In the genomic region with DNA sequence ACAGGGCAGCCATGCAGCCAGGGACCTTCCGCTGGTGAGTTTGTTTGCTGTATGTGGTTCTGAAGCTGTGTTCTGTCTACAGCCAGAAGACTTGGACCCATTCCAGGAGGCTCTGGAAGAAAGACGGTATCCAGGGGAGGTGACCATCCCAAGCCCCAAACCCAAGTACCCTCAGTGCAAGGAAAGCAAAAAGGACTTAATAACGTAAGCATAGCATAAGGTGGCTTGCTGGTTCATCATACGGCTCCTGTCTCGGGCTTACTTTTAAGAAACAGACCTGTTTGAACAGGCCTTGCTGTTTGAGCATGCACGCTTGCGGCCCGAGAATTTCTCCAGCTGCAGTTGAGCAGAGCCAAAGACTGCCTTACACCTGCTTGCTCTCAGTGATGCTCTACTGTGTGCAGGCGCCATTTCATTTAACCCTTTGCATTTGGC, we compare ENCODE assay signal across 24 mouse cellular contexts.
DNase-seq lines count a peak whose midpoint lies in the region; ATAC-seq and TF ChIP-seq lines count a peak whose summit lies in the region.
"Had no signal": no experiment of that assay in that cellular context is flagged by ENCODE, and none has a peak within 500 bp of the region (broad histone marks: within the 10 kb centered on the region; RNA-seq: fewer than 3 reads in every experiment).

No protein-coding gene starts in this region.

- H3K9me3 ChIP-seq in forebrain, embryonic 13.5 days (replicated peaks): no peaks in the 10 kb centered on the region
- no peaks in the 10 kb centered on the region for H3K9me3 ChIP-seq in forebrain, embryonic 10.5 days
- H3K9me3 ChIP-seq: heart, embryonic 12.5 days; midbrain, embryonic 12.5 days had no signal

- peak overlapping the region; percentile 51; the same call in 1 of the 2 replicates for H3K27ac ChIP-seq in forebrain, embryonic 13.5 days
- no peak overlapping the region for H3K27ac ChIP-seq in forebrain, embryonic 10.5 days
- peak overlapping the region; percentile 63 for H3K27ac ChIP-seq in layer of hippocampus, adult 2 months
- H3K27ac ChIP-seq: macrophage; midbrain, embryonic 12.5 days had no signal

- H3K9ac ChIP-seq in forebrain, embryonic 13.5 days: no peak overlapping the region
- H3K9ac ChIP-seq: heart, embryonic 12.5 days; midbrain, embryonic 12.5 days had no signal

- TF ChIP-seq CTCF in layer of hippocampus, adult 2 months (conservative IDR thresholded peaks at IDR 0.05): no peak

- 0 out of 2 replicates have a peak, but pooled peaks have one; percentile 50 for ATAC-seq in forebrain, embryonic 13.5 days

- peaks cover 45% of the 10 kb centered on the region for H3K36me3 ChIP-seq in forebrain, embryonic 13.5 days (ENCODE audit: poor library complexity, severe bottlenecking)
- no peaks in the 10 kb centered on the region for H3K36me3 ChIP-seq in forebrain, embryonic 10.5 days (replicated peaks)
- H3K36me3 ChIP-seq: heart, embryonic 12.5 days had no signal

- H3K4me2 ChIP-seq in forebrain, embryonic 13.5 days: no peak overlapping the region
- H3K4me2 ChIP-seq: heart, embryonic 12.5 days; liver, embryonic 11.5 days; midbrain, embryonic 12.5 days had no signal

- no peak overlapping the region for H3K4me3 ChIP-seq in forebrain, embryonic 13.5 days
- no peak overlapping the region for H3K4me3 ChIP-seq in forebrain, embryonic 10.5 days
- no peak overlapping the region for H3K4me3 ChIP-seq in layer of hippocampus, adult 2 months
- H3K4me3 ChIP-seq: erythroblast, embryonic 14.5 days; heart, embryonic 12.5 days; midbrain, embryonic 12.5 days; myocyte had no signal

- DNase-seq in forebrain, embryonic 10.5 days (ENCODE audit: extremely low spot score, low spot score): no peak
- DNase-seq in layer of hippocampus, adult 2 months (ENCODE audit: low spot score in 2 of 2): no peak
- DNase-seq in layer of hippocampus, adult 18-20 months (ENCODE audit: low spot score in 2 of 2): no peak
- DNase-seq in urinary bladder, postnatal 25 days (ENCODE audit: low spot score): peak; percentile 6
- DNase-seq in urinary bladder, postnatal 36 days (ENCODE audit: low spot score in 2 of 2): no peak
- DNase-seq in thymus, postnatal 36 days: no peak
- DNase-seq in right cerebral cortex, adult 18-20 months: no peak
- DNase-seq: adrenal gland, postnatal 25 days; cerebellum, adult 2 months; gastrocnemius, postnatal 25 days; heart, postnatal 14 days; kidney, adult 8-10 months; kidney, postnatal 14 days; layer of hippocampus, adult 9-11 months; lung, adult 2 months; right cerebral cortex, postnatal 25 days had no signal

- H3K27me3 ChIP-seq in forebrain, embryonic 13.5 days: no peaks in the 10 kb centered on the region
- H3K27me3 ChIP-seq in forebrain, embryonic 10.5 days (ENCODE audit: poor library complexity, severe bottlenecking): no peaks in the 10 kb centered on the region
- H3K27me3 ChIP-seq: CH12.LX; heart, embryonic 12.5 days had no signal

- peaks cover 8% of the 10 kb centered on the region for H3K4me1 ChIP-seq in forebrain, embryonic 13.5 days
- no peaks in the 10 kb centered on the region for H3K4me1 ChIP-seq in forebrain, embryonic 10.5 days

- 67% methylated on average over 9 of the region's 9 CpGs for WGBS in forebrain, embryonic 13.5 days
- 92% methylated on average over 9 of the region's 9 CpGs for WGBS in forebrain, embryonic 10.5 days
